Mouse (Mus musculus) midbrain, postnatal 0 days (tissue): ENCODE measurements at regions not wholly inside any gene's neighbourhood (a gene's known extent, or its start where the extent isn't known, plus 50 kb on each side); places are given as distances from the start of the nearest gene placed in this dataset.

Source experiments
- ATAC-seq: fragments of 200-750 bp; cut with Nextera tagmentation; 2 replicates; pipeline ENCODE4 v1.8.0; 2017; ENCODE audit warnings: moderate number of reproducible peaks, mild to moderate bottlenecking, moderate TSS enrichment, moderate library complexity; ENCODE audit not compliant: low FRiP score
- DNase-seq: peaks from one replicate; pipeline ENCODE4 v3.0.0-alpha.2; 2015; ENCODE audit warnings: low spot score
- H3K27ac ChIP-seq: fragments of 300-500 bp; sonication (generic); 2 replicates; pipeline ENCODE4 v1.5.1; 2014; ENCODE audit warnings: low read depth, mild to moderate bottlenecking, low read length, mixed read lengths
- H3K27me3 ChIP-seq: fragments of 300-500 bp; sonication (generic); 2 replicates; pipeline ENCODE4 v1.6.1; 2014; ENCODE audit warnings: low read length, control low read depth, mixed read lengths; ENCODE audit not compliant: insufficient read depth
- H3K36me3 ChIP-seq: fragments of 300-500 bp; sonication (generic); 2 replicates; pipeline ENCODE4 v1.6.1; 2014; ENCODE audit warnings: low read length, control low read depth, mixed read lengths; ENCODE audit not compliant: insufficient read depth
- H3K4me1 ChIP-seq: fragments of 300-500 bp; sonication (generic); 2 replicates; pipeline ENCODE4 v1.6.1; 2014; ENCODE audit warnings: mild to moderate bottlenecking, control low read depth, antibody characterized with exemption, low read length, mixed read lengths; ENCODE audit not compliant: insufficient read depth
- H3K4me2 ChIP-seq: fragments of 300-500 bp; sonication (generic); 2 replicates; pipeline ENCODE4 v1.6.1; 2014; ENCODE audit warnings: low read depth, mild to moderate bottlenecking, low read length, mixed read lengths; ENCODE audit not compliant: poor library complexity, severe bottlenecking
- H3K4me3 ChIP-seq: fragments of 300-500 bp; sonication (generic); 2 replicates; pipeline ENCODE4 v1.5.1; 2014; ENCODE audit warnings: low read depth, mild to moderate bottlenecking, low read length, moderate library complexity
- H3K9ac ChIP-seq: fragments of 300-500 bp; sonication (generic); replicated peaks from 2 replicates; pipeline ENCODE4 v1.6.1; 2014; ENCODE audit warnings: mild to moderate bottlenecking, low read length, moderate library complexity, mixed read lengths; ENCODE audit not compliant: poor library complexity, severe bottlenecking
- H3K9me3 ChIP-seq: fragments of 300-500 bp; sonication (generic); 2 replicates; pipeline ENCODE4 v1.6.1; 2016; ENCODE audit warnings: low read length, control low read depth
- CTCF ChIP-seq: IDR thresholded peaks from 2 replicates; pipeline ENCODE4 v1.5.1; 2016; ENCODE audit warnings: antibody characterized with exemption, mild to moderate bottlenecking
- WGBS: fragments of 180-500 bp; shearing (Covaris S2); extraction: QIAGEN DNeasy Blood & Tissue Kit; methylation state at CpG from one replicate; pipeline ENCODE4 v1.1.7; 2014; 5-methylcytosine and 5-hydroxymethylcytosine counted together

DNA sequence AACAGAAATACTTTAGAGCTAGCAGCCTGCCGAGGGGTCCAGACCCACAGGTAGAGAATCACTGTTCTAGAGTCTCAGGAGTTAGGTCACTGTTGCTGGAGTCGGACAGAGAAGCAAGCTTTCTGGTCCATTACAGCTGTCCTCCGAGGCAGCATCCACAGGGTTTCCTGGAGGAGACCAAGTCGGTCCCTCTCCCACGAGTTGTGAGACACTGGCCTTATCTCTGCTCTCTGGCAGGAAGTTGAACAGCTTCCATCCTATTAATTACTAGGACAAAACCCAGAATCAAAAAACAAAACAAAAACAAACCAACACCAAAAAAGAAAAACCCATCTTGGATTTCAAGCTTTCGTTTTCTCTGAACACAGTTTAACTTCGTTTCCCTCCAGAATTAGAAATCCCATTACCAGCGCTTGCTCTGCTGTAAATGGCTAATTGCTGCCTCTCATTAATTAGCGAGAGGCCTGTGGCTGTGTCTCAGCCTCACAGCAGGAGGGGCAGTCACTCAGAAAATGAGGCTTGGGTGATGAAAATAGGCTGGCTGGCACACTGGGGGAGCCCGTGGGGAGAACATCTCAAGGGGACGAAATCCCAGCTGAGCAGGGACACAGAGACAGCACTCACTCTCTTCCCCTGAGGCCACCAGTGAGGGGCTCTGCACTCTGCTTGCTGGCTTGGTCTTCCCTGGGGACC is 201.3 kb downstream of the Adgrd1 start:
- no peaks in the 10 kb centered on the region for H3K27me3 ChIP-seq
- peaks cover 2% of the 10 kb centered on the region; the same call in 1 of the 2 replicates for H3K4me1 ChIP-seq
- H3K4me3 ChIP-seq, result no peak overlapping the region
- 45% methylated on average over 11 of the region's 11 CpGs for WGBS
- no peak overlapping the region for H3K9ac ChIP-seq
- no peak for ATAC-seq
- no peaks in the 10 kb centered on the region for H3K36me3 ChIP-seq
- H3K27ac ChIP-seq, result no peak overlapping the region
- no peaks in the 10 kb centered on the region for H3K9me3 ChIP-seq
- peak; percentile 46 for DNase-seq
- H3K4me2 ChIP-seq, result no peak overlapping the region
- TF ChIP-seq CTCF, result no peak

GRCm38 (mm10) chr5:129298646-129299455 is 202.2 kb upstream of the Sfswap start:
- Histone ChIP-seq H3K9me3 (no peaks in the 10 kb centered on the region), H3K36me3 (no peaks in the 10 kb centered on the region), H3K27me3 (no peaks in the 10 kb centered on the region), H3K4me3 (no peak overlapping the region), H3K4me2 (no peak overlapping the region), H3K4me1 (peaks cover 2% of the 10 kb centered on the region; the same call in 1 of the 2 replicates), H3K27ac (no peak overlapping the region), H3K9ac (no peak overlapping the region)
- 13% methylated on average over 11 of the region's 11 CpGs for WGBS
- DNase-seq, result no peak
- no peak for ATAC-seq
- no peak for TF ChIP-seq CTCF

DNA sequence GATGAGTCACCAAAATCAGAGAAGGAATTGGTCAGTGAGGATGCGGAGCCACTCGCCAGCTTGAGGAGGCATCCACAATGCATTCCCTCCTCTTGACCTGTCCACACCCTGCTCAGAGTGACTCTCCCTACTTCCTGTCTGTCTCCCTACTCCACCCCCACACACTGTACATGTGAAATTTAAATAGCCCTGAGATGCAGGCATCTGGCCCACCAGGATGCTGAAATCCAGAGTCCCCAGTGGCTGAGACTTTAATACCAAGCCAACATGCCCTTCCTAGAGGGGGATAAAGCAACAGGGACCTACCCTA is 201.6 kb upstream of the Sfswap start:
- H3K27me3 ChIP-seq, result no peaks in the 10 kb centered on the region
- H3K4me2 ChIP-seq, result no peak overlapping the region
- no peak overlapping the region for H3K9ac ChIP-seq
- DNase-seq, result no peak
- peaks cover 2% of the 10 kb centered on the region; the same call in 1 of the 2 replicates for H3K4me1 ChIP-seq
- TF ChIP-seq CTCF, result no peak
- no peak for ATAC-seq
- WGBS, result 49% methylated on average over 2 of the region's 2 CpGs
- no peaks in the 10 kb centered on the region for H3K9me3 ChIP-seq
- H3K36me3 ChIP-seq, result no peaks in the 10 kb centered on the region
- H3K4me3 ChIP-seq, result no peak overlapping the region
- H3K27ac ChIP-seq, result no peak overlapping the region

DNA sequence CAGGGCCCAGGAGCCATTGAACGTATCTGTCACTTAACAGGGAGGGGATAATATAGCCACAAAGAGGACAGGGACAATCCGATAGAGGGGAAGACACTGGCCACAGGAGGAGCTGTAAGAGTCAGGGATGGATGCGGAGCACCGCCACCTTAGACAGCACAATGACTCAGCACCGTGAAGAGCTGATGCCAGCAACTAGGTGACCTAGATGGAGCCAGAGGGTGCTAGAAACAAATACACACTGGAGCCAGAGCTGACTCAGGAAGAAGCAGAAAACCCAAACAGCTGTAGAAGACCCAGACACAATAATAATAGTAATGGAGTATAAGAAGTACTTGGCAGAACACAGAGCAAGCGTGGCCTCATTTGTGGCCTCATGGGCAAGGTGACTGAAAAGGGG is 200.6 kb upstream of the Sfswap start:
- Histone ChIP-seq H3K4me2 (no peak overlapping the region), H3K9ac (no peak overlapping the region), H3K4me3 (no peak overlapping the region), H3K27ac (no peak overlapping the region), H3K27me3 (no peaks in the 10 kb centered on the region), H3K4me1 (peaks cover 2% of the 10 kb centered on the region; the same call in 1 of the 2 replicates), H3K9me3 (no peaks in the 10 kb centered on the region), H3K36me3 (no peaks in the 10 kb centered on the region)
- TF ChIP-seq CTCF, result no peak
- no peak for ATAC-seq
- DNase-seq, result no peak
- WGBS, result 89% methylated on average over 6 of the region's 6 CpGs

DNA sequence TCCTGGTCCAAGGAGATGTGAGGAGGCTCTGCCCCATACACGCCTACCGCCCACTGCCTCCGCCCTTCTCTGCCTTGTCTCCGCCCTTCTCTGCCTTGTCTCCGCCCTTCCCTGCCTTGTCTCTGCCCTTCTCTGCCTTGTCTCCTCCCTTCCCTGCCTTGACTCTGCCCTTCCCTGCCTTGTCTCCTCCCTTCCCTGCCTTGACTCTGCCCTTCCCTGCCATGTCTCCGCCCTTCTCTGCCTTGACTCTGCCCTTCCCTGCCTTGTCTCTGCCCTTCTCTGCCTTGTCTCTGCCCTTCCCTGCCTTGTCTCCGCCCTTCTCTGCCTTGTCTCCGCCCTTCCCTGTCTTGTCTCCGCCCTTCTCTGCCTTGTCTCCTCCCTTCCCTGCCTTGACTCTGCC is 185.4 kb upstream of the Sfswap start:
- Histone ChIP-seq H3K9me3 (no peaks in the 10 kb centered on the region), H3K4me2 (no peak overlapping the region), H3K36me3 (no peaks in the 10 kb centered on the region), H3K4me1 (no peaks in the 10 kb centered on the region), H3K27ac (no peak overlapping the region), H3K9ac (no peak overlapping the region), H3K27me3 (no peaks in the 10 kb centered on the region), H3K4me3 (no peak overlapping the region)
- TF ChIP-seq CTCF, result no peak
- WGBS, result 49% methylated on average over 8 of the region's 9 CpGs
- ATAC-seq (no peak), DNase-seq (no peak)

DNA sequence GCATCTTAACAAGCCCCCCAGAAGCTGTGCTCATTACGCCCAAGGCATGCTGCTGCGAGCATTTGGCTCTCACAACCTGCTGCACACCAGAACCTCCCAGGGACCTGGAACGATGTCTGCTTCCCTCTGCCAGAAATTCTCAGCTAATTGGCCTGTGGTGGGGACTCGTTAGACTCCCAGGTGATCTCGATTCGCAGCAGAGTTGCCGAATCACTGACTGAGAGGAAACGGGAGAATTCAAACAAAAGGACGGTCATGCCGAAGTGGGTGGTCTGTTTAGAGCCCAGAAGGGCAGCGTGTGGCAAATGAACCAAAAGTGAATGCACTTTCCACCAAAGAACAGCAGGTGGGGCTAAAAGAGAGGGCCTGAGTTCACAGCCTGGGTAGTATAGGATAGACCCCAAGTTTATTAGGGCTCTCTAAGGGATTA is 169.9 kb upstream of the Sfswap start:
- Histone ChIP-seq H3K27ac (no peak overlapping the region), H3K4me2 (no peak overlapping the region), H3K4me3 (no peak overlapping the region), H3K27me3 (no peaks in the 10 kb centered on the region), H3K36me3 (no peaks in the 10 kb centered on the region), H3K9ac (0 out of 2 replicates have a peak overlapping the region, but pooled peaks have one; percentile 19), H3K9me3 (no peaks in the 10 kb centered on the region), H3K4me1 (no peaks in the 10 kb centered on the region)
- DNase-seq (peak; percentile 66), ATAC-seq (peak; percentile 16; the same call in 1 of the 2 replicates)
- peak; percentile 77 for TF ChIP-seq CTCF
- 12% methylated on average over 11 of the region's 11 CpGs for WGBS
